Mouse (Mus musculus) midbrain, embryonic 15.5 days (tissue): ENCODE measurements around the gene Dlg2. TPM values are rescaled to one million over a fixed set of nuclear protein-coding genes. Genes with fewer than 3 reads are reported as not detected.
A peak's percentile ranks its signal among the peaks of the same experiment; 100 is the strongest.

Experiments used
- ATAC-seq: fragments of 200-750 bp; cut with Nextera tagmentation; replicated peaks from 2 replicates; pipeline ENCODE4 v1.8.0; 2017; ENCODE audit warnings: moderate TSS enrichment
- H3K27ac ChIP-seq: fragments of 300-500 bp; sonication (generic); 2 replicates; pipeline ENCODE4 v1.5.1; 2015; ENCODE audit warnings: mild to moderate bottlenecking, inconsistent platforms
- H3K27me3 ChIP-seq: fragments of 300-500 bp; sonication (generic); replicated peaks from 2 replicates; pipeline ENCODE4 v1.6.1; 2015; ENCODE audit warnings: inconsistent platforms
- H3K36me3 ChIP-seq: fragments of 300-500 bp; sonication (generic); replicated peaks from 2 replicates; pipeline ENCODE4 v1.6.1; 2015; ENCODE audit warnings: inconsistent platforms
- H3K4me1 ChIP-seq: fragments of 300-500 bp; sonication (generic); 2 replicates; pipeline ENCODE4 v1.6.1; 2015; ENCODE audit warnings: inconsistent platforms
- H3K4me2 ChIP-seq: fragments of 300-500 bp; sonication (generic); 2 replicates; pipeline ENCODE4 v1.6.1; 2015; ENCODE audit warnings: inconsistent platforms, mild to moderate bottlenecking, moderate library complexity
- H3K4me3 ChIP-seq: fragments of 300-500 bp; sonication (generic); 2 replicates; pipeline ENCODE4 v1.5.1; 2015; ENCODE audit warnings: mild to moderate bottlenecking, inconsistent platforms
- H3K9ac ChIP-seq: fragments of 300-500 bp; sonication (generic); 2 replicates; pipeline ENCODE4 v1.6.1; 2015; ENCODE audit warnings: mild to moderate bottlenecking, inconsistent platforms
- H3K9me3 ChIP-seq: fragments of 300-500 bp; sonication (generic); 2 replicates; pipeline ENCODE4 v1.6.1; 2016; ENCODE audit warnings: inconsistent platforms
- WGBS: fragments of 180-500 bp; shearing (Covaris S2); methylation state at CpG from one replicate; pipeline ENCODE4 v1.1.7; 2015; ENCODE audit warnings: mixed read lengths; 5-methylcytosine and 5-hydroxymethylcytosine counted together
- polyA plus RNA-seq: library from polyadenylated mRNA; unstranded; fragments of >200 nt; fragmentation: Nextera tagmentation; extraction: Ambion mirVana; gene quantifications from 2 replicates; pipeline ENCODE4 v1.2.1, GENCODE M21; 2015

Dlg2 gene
- polyA plus RNA-seq, 1 experiment from 2014 or later, result 28.8 TPM

GRCm38 (mm10) chr7:92356542-92356941, 1880.1 kb downstream of the Dlg2 start:
- no peak overlapping the region for H3K27ac ChIP-seq
- no peaks in the 10 kb centered on the region for H3K36me3 ChIP-seq
- H3K27me3 ChIP-seq, result no peaks in the 10 kb centered on the region
- ATAC-seq, result no peak
- H3K9me3 ChIP-seq, result no peaks in the 10 kb centered on the region
- H3K9ac ChIP-seq, result no peak overlapping the region
- H3K4me1 ChIP-seq, result no peaks in the 10 kb centered on the region
- WGBS, result 72% methylated on average over 3 of the region's 3 CpGs
- H3K4me3 ChIP-seq, result no peak overlapping the region
- H3K4me2 ChIP-seq, result no peak overlapping the region

- 80% methylated on average over 3 of the region's 3 CpGs for WGBS
- Histone ChIP-seq H3K4me1 (no peaks in the 10 kb centered on the region), H3K27ac (no peak overlapping the region), H3K4me3 (no peak overlapping the region), H3K9ac (no peak overlapping the region), H3K4me2 (no peak overlapping the region), H3K9me3 (no peaks in the 10 kb centered on the region), H3K27me3 (no peaks in the 10 kb centered on the region), H3K36me3 (no peaks in the 10 kb centered on the region)
- ATAC-seq, result no peak
These were observed 1886.9 kb downstream of the Dlg2 start for GRCm38 (mm10) chr7:92363386-92363785.

- no peaks in the 10 kb centered on the region for H3K36me3 ChIP-seq
- H3K27me3 ChIP-seq, result no peaks in the 10 kb centered on the region
- H3K9me3 ChIP-seq, result no peaks in the 10 kb centered on the region
- H3K4me3 ChIP-seq, result no peak overlapping the region
- H3K4me2 ChIP-seq, result no peak overlapping the region
- H3K4me1 ChIP-seq, result no peaks in the 10 kb centered on the region
- no peak overlapping the region for H3K9ac ChIP-seq
- no peak overlapping the region for H3K27ac ChIP-seq
- WGBS, result 86% methylated on average over 4 of the region's 4 CpGs
- ATAC-seq, result no peak
These were observed 1887.3 kb downstream of the Dlg2 start for GRCm38 (mm10) chr7:92363800-92364199.

- ATAC-seq, result peak; percentile 39; the same call in 1 of the 2 replicates
- H3K4me3 ChIP-seq, result no peak overlapping the region
- no peaks in the 10 kb centered on the region for H3K36me3 ChIP-seq
- H3K9me3 ChIP-seq, result no peaks in the 10 kb centered on the region
- no peak overlapping the region for H3K9ac ChIP-seq
- 86% methylated on average over 1 of the region's 1 CpGs for WGBS
- no peaks in the 10 kb centered on the region for H3K4me1 ChIP-seq
- no peak overlapping the region for H3K27ac ChIP-seq
- H3K27me3 ChIP-seq, result no peaks in the 10 kb centered on the region
- no peak overlapping the region for H3K4me2 ChIP-seq
These were observed 1890.6 kb downstream of the Dlg2 start for GRCm38 (mm10) chr7:92367111-92367510.

GRCm38 (mm10) chr7:92370521-92370920, 1894.0 kb downstream of the Dlg2 start:
- H3K36me3 ChIP-seq, result no peaks in the 10 kb centered on the region
- H3K27ac ChIP-seq, result no peak overlapping the region
- H3K9ac ChIP-seq, result no peak overlapping the region
- H3K4me1 ChIP-seq, result peaks cover 4% of the 10 kb centered on the region; the same call in 1 of the 2 replicates
- no peak for ATAC-seq
- H3K4me2 ChIP-seq, result no peak overlapping the region
- no peaks in the 10 kb centered on the region for H3K27me3 ChIP-seq
- H3K4me3 ChIP-seq, result no peak overlapping the region
- H3K9me3 ChIP-seq, result no peaks in the 10 kb centered on the region

GRCm38 (mm10) chr7:92371638-92372037, 1895.2 kb downstream of the Dlg2 start:
- WGBS, result 74% methylated on average over 4 of the region's 4 CpGs
- H3K9me3 ChIP-seq, result no peaks in the 10 kb centered on the region
- H3K4me1 ChIP-seq, result peaks cover 4% of the 10 kb centered on the region; the same call in 1 of the 2 replicates
- no peaks in the 10 kb centered on the region for H3K27me3 ChIP-seq
- H3K9ac ChIP-seq, result no peak overlapping the region
- H3K4me3 ChIP-seq, result no peak overlapping the region
- H3K36me3 ChIP-seq, result no peaks in the 10 kb centered on the region
- ATAC-seq, result no peak
- no peak overlapping the region for H3K4me2 ChIP-seq
- no peak overlapping the region for H3K27ac ChIP-seq

- H3K4me3 ChIP-seq, result no peak overlapping the region
- WGBS, result 80% methylated on average over 5 of the region's 5 CpGs
- H3K27me3 ChIP-seq, result no peaks in the 10 kb centered on the region
- no peaks in the 10 kb centered on the region for H3K36me3 ChIP-seq
- 0 out of 2 replicates have a peak, but pooled peaks have one; percentile 37 for ATAC-seq
- H3K27ac ChIP-seq, result no peak overlapping the region
- H3K4me1 ChIP-seq, result peaks cover 4% of the 10 kb centered on the region; the same call in 1 of the 2 replicates
- no peaks in the 10 kb centered on the region for H3K9me3 ChIP-seq
- H3K9ac ChIP-seq, result no peak overlapping the region
- no peak overlapping the region for H3K4me2 ChIP-seq
These were observed 1897.4 kb downstream of the Dlg2 start for GRCm38 (mm10) chr7:92373863-92374357.

GRCm38 (mm10) chr7:92383913-92384484, 1907.5 kb downstream of the Dlg2 start:
- H3K36me3 ChIP-seq, result no peaks in the 10 kb centered on the region
- 44% methylated on average over 5 of the region's 5 CpGs for WGBS
- no peak overlapping the region for H3K27ac ChIP-seq
- no peak for ATAC-seq
- H3K4me1 ChIP-seq, result no peaks in the 10 kb centered on the region
- H3K4me2 ChIP-seq, result no peak overlapping the region
- no peaks in the 10 kb centered on the region for H3K9me3 ChIP-seq
- H3K27me3 ChIP-seq, result no peaks in the 10 kb centered on the region
- no peak overlapping the region for H3K4me3 ChIP-seq
- no peak overlapping the region for H3K9ac ChIP-seq

- H3K27me3 ChIP-seq, result no peaks in the 10 kb centered on the region
- no peak for ATAC-seq
- H3K4me2 ChIP-seq, result no peak overlapping the region
- 84% methylated on average over 6 of the region's 6 CpGs for WGBS
- no peak overlapping the region for H3K9ac ChIP-seq
- no peaks in the 10 kb centered on the region for H3K9me3 ChIP-seq
- no peaks in the 10 kb centered on the region for H3K4me1 ChIP-seq
- no peaks in the 10 kb centered on the region for H3K36me3 ChIP-seq
- H3K27ac ChIP-seq, result no peak overlapping the region
- H3K4me3 ChIP-seq, result no peak overlapping the region
These were observed 1915.7 kb downstream of the Dlg2 start for GRCm38 (mm10) chr7:92392052-92392640.

- Histone ChIP-seq H3K4me1 (peaks cover 10% of the 10 kb centered on the region), H3K36me3 (no peaks in the 10 kb centered on the region), H3K9ac (no peak overlapping the region), H3K4me3 (no peak overlapping the region), H3K27me3 (no peaks in the 10 kb centered on the region), H3K9me3 (no peaks in the 10 kb centered on the region), H3K4me2 (no peak overlapping the region), H3K27ac (no peak overlapping the region)
- WGBS, result 73% methylated on average over 1 of the region's 1 CpGs
- no peak for ATAC-seq
These were observed 1920.3 kb downstream of the Dlg2 start for GRCm38 (mm10) chr7:92396783-92397182.

GRCm38 (mm10) chr7:92398841-92399240, 1922.4 kb downstream of the Dlg2 start:
- Histone ChIP-seq H3K9me3 (no peaks in the 10 kb centered on the region), H3K9ac (no peak overlapping the region), H3K27me3 (no peaks in the 10 kb centered on the region), H3K4me3 (no peak overlapping the region), H3K4me1 (peaks cover 10% of the 10 kb centered on the region), H3K27ac (no peak overlapping the region), H3K4me2 (no peak overlapping the region), H3K36me3 (no peaks in the 10 kb centered on the region)
- ATAC-seq, result no peak
- WGBS, result 61% methylated on average over 1 of the region's 1 CpGs

- Histone ChIP-seq H3K9ac (no peak overlapping the region), H3K4me3 (no peak overlapping the region), H3K27ac (peak overlapping the region; percentile 53; the same call in 1 of the 2 replicates), H3K36me3 (no peaks in the 10 kb centered on the region), H3K9me3 (no peaks in the 10 kb centered on the region), H3K4me1 (peaks cover 10% of the 10 kb centered on the region), H3K4me2 (no peak overlapping the region), H3K27me3 (no peaks in the 10 kb centered on the region)
- WGBS, result 59% methylated on average over 1 of the region's 1 CpGs
- no peak for ATAC-seq
These were observed 1924.1 kb downstream of the Dlg2 start for GRCm38 (mm10) chr7:92400551-92400950.
